Mouse (Mus musculus) hematopoietic multipotent progenitor cell, adult 10-12 weeks (in vitro differentiated cells): ENCODE data around the gene Ky. TPM values are rescaled to one million over a fixed set of nuclear protein-coding genes. Genes with fewer than 3 reads are reported as not detected.

Experiments
- polyA plus RNA-seq: library from polyadenylated mRNA; stranded (reverse); fragments of >175 nt; gene quantifications from 2 replicates; pipeline ENCODE4 v1.2.3, GENCODE M21; 2012; ENCODE audit warnings: low replicate concordance

The Ky gene
- 0.03 and 0.08 TPM in 2 replicates for polyA plus RNA-seq

DNA sequence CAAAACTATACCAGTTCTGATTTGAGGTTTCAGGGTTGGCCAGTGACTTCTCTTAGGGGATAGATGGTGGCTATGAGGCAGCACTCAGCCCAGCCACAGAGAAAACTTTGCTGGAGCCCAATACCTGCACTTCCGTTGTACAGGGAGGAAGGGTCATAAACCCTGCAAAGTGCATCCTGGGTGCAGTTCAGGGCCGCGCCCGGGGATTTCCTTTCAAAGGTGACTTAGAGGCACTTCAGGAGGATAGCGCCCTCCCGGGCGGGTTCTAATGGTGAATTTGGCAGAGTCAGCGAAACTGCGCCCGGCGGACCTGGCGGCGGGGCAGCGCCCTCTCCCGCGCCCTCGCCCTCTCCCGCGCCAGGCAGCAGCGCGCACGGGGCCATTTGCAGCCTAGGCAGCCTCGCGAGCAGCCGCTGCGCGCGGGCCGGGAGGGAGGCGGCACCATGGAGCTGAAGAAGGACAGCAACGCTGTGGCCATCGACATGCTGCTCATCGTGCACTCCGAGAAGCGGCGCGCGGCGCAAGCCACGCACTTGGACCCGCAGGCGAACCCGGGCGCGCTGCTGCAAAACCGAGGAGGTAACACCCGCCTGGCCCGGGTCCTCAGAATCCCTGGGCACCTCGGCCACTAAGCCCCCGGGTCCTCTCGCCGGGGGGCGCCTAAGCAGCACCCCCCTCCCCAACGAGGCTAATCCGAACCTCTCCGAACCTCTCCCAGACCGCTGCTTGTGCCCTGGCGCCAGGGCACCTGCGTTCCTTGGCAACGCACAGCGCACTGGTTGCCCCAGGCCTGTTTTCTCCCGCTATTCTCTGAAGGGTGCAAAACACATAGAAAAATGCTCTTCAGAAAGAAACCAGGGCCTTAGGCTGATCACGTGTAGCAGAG is at the start of gene Ky:
Gene Ky (plus strand): TSS at position 51 of the 886 bp plus-strand sequence.

Other genes starting within 250 kb of the Ky start
- not detected in 2 replicates for gene Ephb1, start 151.1 kb upstream of the Ky start, polyA plus RNA-seq
- 29.1 and 47.0 TPM in 2 replicates for gene Anapc13, start 120.5 kb downstream of the Ky start, polyA plus RNA-seq
- 13.1 and 53.4 TPM in 2 replicates for gene Cep63, start 120.8 kb downstream of the Ky start, polyA plus RNA-seq
- gene Amotl2, start 210.9 kb downstream of the Ky start, polyA plus RNA-seq: 1.3 and 2.6 TPM in 2 replicates